Mouse (Mus musculus) megakaryocyte, embryonic 14.5 days (primary cell): ENCODE data around the gene Aldoc.

Source experiments
- FLI1 ChIP-seq: IDR thresholded peaks from 2 replicates; pipeline ENCODE4 v1.6.1; 2012; ENCODE audit warnings: low read length, inconsistent platforms, mixed read lengths
- GATA1 ChIP-seq: IDR thresholded peaks from 3 replicates; pipeline ENCODE4 v1.6.1; 2012; ENCODE audit warnings: mixed read lengths, low read length, inconsistent platforms, borderline replicate concordance

- TF ChIP-seq FLI1: no peak
- TF ChIP-seq GATA1: no peak
These were observed 37.5 kb downstream of the Aldoc start for GRCm38 (mm10) chr11:78360125-78360788.
